Mouse (Mus musculus) spleen, postnatal 4 days (tissue): ENCODE results near the gene Arid1b.

Experiments used
- DNase-seq, 2 experiments: peaks; one replicate each; pipeline ENCODE4 v3.0.0; 2022; ENCODE audit warnings: low spot score in 2 of 2

The Arid1b gene

GRCm38 (mm10) chr17:4993840-4994503 is at the start of gene Arid1b:
TSS of gene Arid1b (plus strand) at chr17:4994332.
- peak; percentile 84 to 92 for DNase-seq

DNA sequence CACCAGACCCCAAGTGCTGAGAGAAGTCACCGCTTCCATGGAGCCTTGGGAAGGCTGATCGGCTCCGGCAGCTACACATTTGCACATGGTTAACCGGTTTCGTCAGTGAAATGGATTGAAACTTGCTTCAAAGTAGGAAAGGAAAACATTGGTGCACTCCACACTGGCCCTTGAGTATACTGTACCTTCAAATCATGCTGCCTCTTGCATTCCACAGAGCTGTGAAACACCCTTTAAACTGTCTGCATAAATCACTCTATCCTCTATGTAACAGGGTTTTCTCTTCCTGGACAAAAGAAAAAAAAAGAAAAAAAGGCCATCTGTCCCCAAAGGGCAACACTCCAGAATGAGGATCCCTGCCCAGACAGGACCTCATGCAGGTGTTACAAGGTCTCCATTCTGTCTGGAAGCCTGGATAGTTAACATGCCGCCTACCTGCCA is 48.8 kb upstream of the Arid1b start:
- no peak for DNase-seq

DNA sequence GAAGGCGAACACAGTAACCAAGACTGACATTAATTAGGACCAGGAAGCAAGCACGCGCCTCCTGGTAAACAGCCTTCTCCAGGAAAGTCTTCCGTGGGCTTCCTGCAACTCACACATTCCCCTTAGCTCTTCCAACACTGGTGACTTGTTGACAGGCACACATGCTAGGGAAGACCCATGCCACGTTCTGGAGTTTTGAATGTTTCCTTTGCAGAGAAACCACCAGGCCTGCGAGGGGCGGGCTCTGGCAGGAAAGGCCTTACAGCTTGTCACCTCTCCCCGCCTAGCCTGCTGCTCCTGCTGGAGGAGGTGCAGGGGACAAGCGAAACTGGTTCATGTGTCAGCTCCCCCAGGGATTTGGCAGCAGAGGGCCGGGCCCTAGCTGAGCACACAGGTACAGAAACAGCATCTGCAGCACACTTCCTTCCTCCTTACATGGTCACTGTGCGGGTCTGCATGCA is 48.2 kb upstream of the Arid1b start:
- DNase-seq = peak in 1 of 2 experiments; percentile 70

DNA sequence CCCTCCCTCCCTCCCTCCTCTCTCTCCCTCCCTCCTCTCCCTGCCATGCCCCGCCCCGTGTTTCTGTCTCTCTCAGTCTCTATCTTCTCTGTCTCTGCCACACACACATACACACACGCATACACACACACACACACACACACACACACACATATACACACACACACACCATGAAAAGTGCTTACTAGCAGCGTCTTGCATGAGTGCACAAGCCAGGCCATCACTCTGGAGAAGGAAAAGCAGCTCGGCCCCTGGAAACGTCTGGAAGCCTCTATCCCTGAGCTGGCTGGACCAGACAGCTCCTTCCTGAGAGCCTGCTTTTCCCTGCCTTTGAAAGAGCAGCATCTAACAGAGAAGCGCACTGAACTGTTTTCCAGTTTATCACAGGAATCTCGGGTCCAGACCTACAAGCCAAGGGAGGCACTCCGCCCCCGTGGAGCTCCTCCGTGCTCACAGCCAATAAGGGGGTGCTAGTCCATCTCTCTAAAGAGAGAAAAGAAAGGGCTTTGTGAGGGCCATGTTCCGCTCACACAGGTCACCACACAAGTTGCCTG is 47.6 kb upstream of the Arid1b start:
- no peak for DNase-seq

DNA sequence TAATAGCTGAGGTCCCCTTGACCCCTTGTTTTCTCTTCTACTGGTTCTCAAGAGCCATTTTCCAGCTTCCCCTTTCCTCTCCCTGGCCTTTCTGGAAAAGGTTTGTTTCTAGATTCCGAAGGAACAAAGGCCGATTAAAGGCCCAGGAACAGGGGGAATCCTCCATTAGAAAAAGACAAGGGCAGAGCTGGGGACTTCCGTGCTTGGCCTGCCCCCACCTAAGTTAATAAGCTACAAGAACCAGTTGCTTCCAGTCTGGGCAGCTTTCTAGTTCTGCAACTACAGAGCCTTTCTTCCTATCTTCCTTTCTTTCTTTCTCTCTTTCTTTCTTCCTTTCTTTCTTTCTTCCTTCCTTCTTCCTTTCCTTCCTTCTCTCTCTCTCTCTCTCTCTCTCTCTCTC is 47.1 kb upstream of the Arid1b start:
- DNase-seq = no peak

DNA sequence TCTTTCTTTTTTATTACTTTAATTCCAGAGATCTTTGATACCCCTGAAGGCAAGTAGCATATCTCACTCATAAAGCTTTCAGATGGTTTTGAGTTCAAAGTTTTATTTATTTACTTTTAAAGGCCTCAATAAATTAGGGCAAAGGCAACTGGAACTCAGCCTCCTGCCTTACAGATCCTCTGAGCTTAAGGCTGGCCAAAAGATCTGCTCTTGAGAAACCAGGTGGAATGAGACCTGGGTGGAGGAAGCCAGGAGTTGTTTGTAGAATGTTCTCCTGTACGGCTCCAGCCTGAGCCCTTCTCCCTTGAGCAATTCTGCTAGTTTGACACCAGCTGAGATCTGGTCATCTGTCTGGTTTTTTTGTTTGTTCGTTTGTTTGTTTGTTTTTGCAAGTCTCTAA is 46.7 kb upstream of the Arid1b start:
- no peak for DNase-seq

DNA sequence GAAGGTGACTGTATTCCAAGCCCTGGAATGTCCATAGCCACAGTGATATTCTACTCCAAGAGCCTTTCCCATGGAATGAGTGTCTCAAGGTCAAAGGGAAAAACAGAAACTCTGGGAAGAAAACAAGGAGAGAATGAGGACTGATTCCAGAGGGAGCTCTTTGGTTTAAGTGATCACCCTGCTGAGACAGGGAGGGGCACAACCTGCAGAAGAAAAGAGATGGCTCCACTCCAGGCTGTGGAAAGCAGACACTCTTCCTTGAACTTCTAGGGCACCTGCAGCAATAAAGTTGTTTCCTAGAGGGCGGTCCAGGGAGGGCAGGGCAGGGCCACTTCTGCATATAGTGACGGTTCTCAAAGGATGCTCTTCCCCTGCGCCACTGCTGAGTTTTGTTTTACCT is 45.6 kb upstream of the Arid1b start:
- no peak for DNase-seq

- no peak for DNase-seq
Observed at GRCm38 (mm10) chr17:4954431-4954830, 39.7 kb upstream of the Arid1b start.

- DNase-seq = no peak
Observed at GRCm38 (mm10) chr17:4964192-4964877, 29.8 kb upstream of the Arid1b start.

GRCm38 (mm10) chr17:4967201-4967600 is 26.9 kb upstream of the Arid1b start:
- DNase-seq = no peak

DNA sequence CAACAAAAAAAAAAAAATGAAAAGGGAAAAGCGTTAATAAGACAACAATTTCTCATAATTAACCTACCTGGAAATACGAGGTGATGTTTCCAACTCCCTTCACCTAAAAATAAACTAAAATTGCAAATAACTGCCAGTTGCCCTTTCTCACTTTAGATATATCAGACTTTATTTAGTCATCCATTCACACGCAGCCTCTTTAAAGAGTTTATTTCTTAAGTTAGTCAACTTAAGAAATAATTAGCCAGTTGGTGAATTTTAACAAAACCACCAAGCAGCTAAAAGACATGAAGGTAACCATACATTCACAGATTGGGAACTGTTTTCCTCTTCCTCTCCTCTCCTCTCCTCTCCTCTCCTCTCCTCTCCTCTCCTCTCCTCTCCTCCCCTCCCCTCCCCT is 26.1 kb upstream of the Arid1b start:
- no peak for DNase-seq

- no peak for DNase-seq
Observed at GRCm38 (mm10) chr17:4968878-4969277, 25.3 kb upstream of the Arid1b start.

DNA sequence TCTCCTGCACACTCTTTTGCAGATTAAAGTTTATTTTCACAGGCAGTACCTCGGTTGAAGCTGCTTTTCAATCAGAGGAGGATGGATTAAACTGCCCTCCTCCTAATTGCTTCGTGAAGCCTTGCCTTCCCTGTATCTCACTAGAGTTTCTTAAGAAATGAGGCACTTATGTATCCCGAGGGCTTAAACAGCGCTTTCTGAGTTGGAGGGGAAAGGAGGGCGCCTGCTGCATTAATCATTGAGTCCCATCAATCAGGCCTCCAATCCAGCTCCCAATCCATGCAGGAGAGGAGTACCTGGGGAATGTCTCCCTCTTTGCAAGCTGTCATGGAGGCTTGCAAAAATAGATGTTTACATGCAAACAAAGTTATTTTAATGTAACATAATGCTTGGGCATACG is 21.9 kb upstream of the Arid1b start:
- no peak for DNase-seq

- DNase-seq = no peak
Observed at GRCm38 (mm10) chr17:4974736-4975135, 19.4 kb upstream of the Arid1b start.

DNA sequence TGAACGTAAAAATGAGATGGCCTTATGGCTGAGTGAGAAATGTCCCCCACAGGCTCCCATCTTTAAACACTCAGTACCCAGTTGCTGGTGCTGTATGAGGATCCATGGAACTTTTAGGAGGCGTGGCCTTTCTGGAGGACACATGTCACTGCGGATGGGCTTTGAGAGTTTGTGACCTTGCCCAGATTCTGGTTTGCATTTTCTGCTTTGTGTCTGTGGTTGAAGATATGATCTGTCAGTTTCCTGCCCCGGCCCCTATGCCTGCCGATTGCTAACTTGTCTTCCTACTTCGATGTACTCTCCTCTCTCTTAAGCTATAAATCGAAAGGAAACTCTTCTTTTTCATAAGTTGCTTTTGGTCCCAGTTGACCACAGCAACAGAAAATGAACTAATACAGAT is 14.0 kb upstream of the Arid1b start:
- DNase-seq = no peak

GRCm38 (mm10) chr17:4982819-4983218 is 11.3 kb upstream of the Arid1b start:
- no peak for DNase-seq

DNA sequence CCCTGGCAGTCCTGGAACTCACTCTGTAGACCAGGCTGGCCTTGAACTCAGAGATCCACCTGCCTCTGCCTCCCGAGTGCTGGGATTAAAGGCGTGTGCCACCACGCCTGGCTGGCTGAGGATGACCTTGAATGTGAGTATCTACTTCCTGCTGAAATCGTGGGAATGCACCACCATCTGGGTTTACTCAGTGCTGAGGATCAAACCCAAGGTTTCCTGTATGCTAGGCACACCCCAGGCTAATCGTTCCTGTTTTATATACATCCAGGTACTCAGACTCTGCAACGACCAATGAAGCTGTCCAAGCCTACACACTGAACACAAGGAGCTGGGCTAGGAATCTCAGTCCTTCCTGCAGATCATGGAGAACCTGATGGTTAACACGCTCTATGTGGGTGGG is 9.4 kb upstream of the Arid1b start:
- no peak for DNase-seq

DNA sequence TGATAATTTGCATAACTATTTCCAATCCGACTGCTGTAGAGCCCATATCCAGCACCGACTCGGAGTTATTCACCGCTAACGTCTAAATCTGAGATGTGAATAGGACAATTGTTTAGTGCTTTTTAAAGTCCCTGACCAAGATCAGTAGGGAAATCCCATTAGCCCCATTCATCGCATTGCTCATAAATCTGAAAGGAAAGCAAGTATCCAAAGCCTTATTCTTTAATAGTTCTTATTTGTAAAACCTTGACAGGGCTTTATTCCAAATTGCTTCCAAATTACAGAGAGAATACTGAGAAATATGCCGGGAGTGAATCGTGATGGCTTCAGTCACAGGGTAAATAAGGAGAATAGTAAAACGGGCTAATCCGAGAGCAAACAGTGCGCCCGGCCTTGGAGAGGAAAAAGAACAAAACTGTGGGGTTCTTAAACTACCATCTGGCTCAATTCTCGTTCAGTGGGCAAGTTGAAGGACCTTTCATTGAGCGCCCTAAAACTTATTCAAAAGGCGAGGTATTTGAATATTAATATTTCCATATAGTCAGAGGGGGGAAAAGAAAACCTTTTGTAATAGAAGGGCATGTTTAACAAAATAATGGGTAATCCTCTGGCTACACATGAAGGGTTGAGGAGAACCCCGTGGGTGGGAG is 3.1 kb upstream of the Arid1b start:
- no peak for DNase-seq

DNA sequence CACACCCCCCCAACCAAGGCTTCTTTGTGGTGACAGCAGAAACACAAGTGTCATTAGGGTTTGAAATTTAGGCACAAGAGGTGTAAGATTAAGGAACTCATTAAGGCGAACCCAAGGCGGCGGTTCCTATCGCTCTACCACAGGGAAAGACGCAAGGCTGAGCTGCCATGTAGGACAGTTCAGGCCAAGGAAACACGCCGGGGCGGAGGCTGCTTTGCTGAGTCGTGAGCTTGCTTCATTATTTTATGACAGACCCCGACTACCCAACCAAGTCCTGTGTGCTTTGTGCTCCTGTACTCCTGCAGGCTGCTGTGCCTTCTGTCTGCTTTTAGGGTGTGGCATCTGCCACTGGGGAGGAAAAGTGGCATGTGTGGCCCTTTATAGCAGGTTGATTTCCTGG is 2.5 kb upstream of the Arid1b start:
- DNase-seq = no peak

DNA sequence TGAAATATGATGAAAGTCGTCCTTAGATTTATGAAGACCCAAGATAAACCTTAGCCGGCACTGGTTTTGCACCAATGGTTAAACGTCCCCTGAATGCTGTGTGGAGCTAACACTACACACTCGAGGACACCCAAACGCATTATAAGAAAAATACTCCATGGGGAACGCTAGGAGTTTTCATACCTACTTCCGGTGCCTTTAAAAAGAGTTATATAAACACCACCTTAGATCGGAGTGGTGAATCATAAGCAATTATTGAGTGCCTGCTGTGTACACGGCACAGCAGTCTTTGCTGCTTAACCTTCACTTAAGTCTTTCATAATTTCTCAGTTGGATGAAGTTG is 664 bp upstream of the Arid1b start:
- no peak for DNase-seq

GRCm38 (mm10) chr17:4994504-4994812 is 326 bp downstream of the Arid1b start:
- DNase-seq = no peak

GRCm38 (mm10) chr17:4994813-4995560 is 855 bp downstream of the Arid1b start:
- DNase-seq = peak; percentile 71 to 89
